Mouse (Mus musculus) hindbrain, embryonic 11.5 days (tissue): ENCODE measurements around the gene Ppp1r15a. TPM values are rescaled to one million over a fixed set of nuclear protein-coding genes. Genes with fewer than 3 reads are reported as not detected.
"Not testable (repeated sequence)": the region's sequence is repeated elsewhere in the genome, so short reads cannot be mapped to it uniquely, and the experiment has no call there.

Source experiments
- ATAC-seq: fragments of 200-750 bp; cut with Nextera tagmentation; 2 replicates; pipeline ENCODE4 v1.8.0; 2017; ENCODE audit warnings: mild to moderate bottlenecking, moderate TSS enrichment, moderate library complexity; ENCODE audit not compliant: low FRiP score
- DNase-seq: peaks from one replicate; pipeline ENCODE4 v3.0.0-alpha.2; 2015; ENCODE audit warnings: low spot score
- H3K27ac ChIP-seq: fragments of 300-500 bp; sonication (generic); 2 replicates; pipeline ENCODE4 v1.5.1; 2014; ENCODE audit warnings: mild to moderate bottlenecking, low read depth, low read length
- H3K27me3 ChIP-seq: fragments of 300-500 bp; sonication (generic); 2 replicates; pipeline ENCODE4 v1.6.1; 2014; ENCODE audit warnings: mild to moderate bottlenecking, low read length, moderate library complexity, mixed read lengths; ENCODE audit not compliant: control insufficient read depth, insufficient read depth
- H3K36me3 ChIP-seq: fragments of 300-500 bp; sonication (generic); 2 replicates; pipeline ENCODE4 v1.6.1; 2014; ENCODE audit warnings: mild to moderate bottlenecking, low read length, moderate library complexity, mixed read lengths; ENCODE audit not compliant: control insufficient read depth, insufficient read depth
- H3K4me1 ChIP-seq: fragments of 300-500 bp; sonication (generic); replicated peaks from 2 replicates; pipeline ENCODE4 v1.6.1; 2014; ENCODE audit warnings: low read length, mixed read lengths; ENCODE audit not compliant: control insufficient read depth, insufficient read depth
- H3K4me2 ChIP-seq: fragments of 300-500 bp; sonication (generic); replicated peaks from 2 replicates; pipeline ENCODE4 v1.6.1; 2014; ENCODE audit warnings: mild to moderate bottlenecking, low read depth, low read length
- H3K4me3 ChIP-seq: fragments of 300-500 bp; sonication (generic); 2 replicates; pipeline ENCODE4 v1.5.1; 2014; ENCODE audit warnings: low read depth, low read length
- H3K9ac ChIP-seq: fragments of 300-500 bp; sonication (generic); 2 replicates; pipeline ENCODE4 v1.6.1; 2014; ENCODE audit warnings: low read depth, low read length
- H3K9me3 ChIP-seq: fragments of 300-500 bp; sonication (generic); 2 replicates; pipeline ENCODE4 v1.6.1; 2016; ENCODE audit warnings: low read length; ENCODE audit not compliant: control insufficient read depth
- WGBS: fragments of 180-500 bp; shearing (Covaris S2); extraction: QIAGEN DNeasy Blood & Tissue Kit; methylation state at CpG from one replicate; pipeline ENCODE4 v1.1.7; 2014; 5-methylcytosine and 5-hydroxymethylcytosine counted together
- polyA plus RNA-seq: library from polyadenylated mRNA; unstranded; fragments of >200 nt; fragmentation: Nextera tagmentation; extraction: Ambion mirVana; gene quantifications from 2 replicates; pipeline ENCODE4 v1.2.1, GENCODE M21; 2014

The Ppp1r15a gene
- polyA plus RNA-seq, 1 experiment from 2014 or later: 15.1 TPM

GRCm38 (mm10) chr7:45523678-45524170 lies 2.3 kb downstream of the Ppp1r15a start:
- no peak overlapping the region for H3K4me2 ChIP-seq
- H3K36me3 ChIP-seq: no peaks in the 10 kb centered on the region
- no peak for DNase-seq
- WGBS: 89% methylated on average over 13 of the region's 13 CpGs
- no peak overlapping the region for H3K9ac ChIP-seq
- H3K27ac ChIP-seq: no peak overlapping the region
- H3K4me3 ChIP-seq: 0 out of 2 replicates have a peak overlapping the region, but pooled peaks have one; percentile 2
- no peak for ATAC-seq
- no peaks in the 10 kb centered on the region for H3K9me3 ChIP-seq
- no peaks in the 10 kb centered on the region; the same call in 1 of the 2 replicates for H3K4me1 ChIP-seq
- no peaks in the 10 kb centered on the region for H3K27me3 ChIP-seq

GRCm38 (mm10) chr7:45522957-45523676 lies 3.0 kb downstream of the Ppp1r15a start:
- H3K27ac ChIP-seq: no peak overlapping the region
- no peaks in the 10 kb centered on the region; the same call in 1 of the 2 replicates for H3K4me1 ChIP-seq
- ATAC-seq: no peak
- H3K4me2 ChIP-seq: no peak overlapping the region
- no peak overlapping the region for H3K9ac ChIP-seq
- H3K9me3 ChIP-seq: no peaks in the 10 kb centered on the region
- H3K27me3 ChIP-seq: no peaks in the 10 kb centered on the region
- DNase-seq: no peak
- H3K36me3 ChIP-seq: no peaks in the 10 kb centered on the region
- H3K4me3 ChIP-seq: no peak overlapping the region
- 72% methylated on average over 18 of the region's 18 CpGs for WGBS

- H3K27ac ChIP-seq: no peak overlapping the region
- H3K9ac ChIP-seq: peak overlapping the region; percentile 60
- WGBS: 61% methylated on average over 16 of the region's 16 CpGs
- no peaks in the 10 kb centered on the region for H3K27me3 ChIP-seq
- ATAC-seq (no peak), DNase-seq (no peak)
- H3K9me3 ChIP-seq: no peaks in the 10 kb centered on the region
- H3K4me1 ChIP-seq: no peaks in the 10 kb centered on the region; the same call in 1 of the 2 replicates
- H3K36me3 ChIP-seq: no peaks in the 10 kb centered on the region
- peak overlapping the region; percentile 44 for H3K4me3 ChIP-seq
- peak overlapping the region; percentile 41; the same call in 1 of the 2 replicates for H3K4me2 ChIP-seq
These were observed 3.8 kb downstream of the Ppp1r15a start for GRCm38 (mm10) chr7:45522194-45522752.

GRCm38 (mm10) chr7:45521728-45522184 lies 4.3 kb downstream of the Ppp1r15a start:
- Histone ChIP-seq H3K27ac (peak overlapping the region; percentile 54), H3K4me3 (peak overlapping the region; percentile 44), H3K4me1 (no peaks in the 10 kb centered on the region; the same call in 1 of the 2 replicates), H3K9ac (peak overlapping the region; percentile 60), H3K27me3 (no peaks in the 10 kb centered on the region), H3K4me2 (peak overlapping the region; percentile 41; the same call in 1 of the 2 replicates), H3K36me3 (no peaks in the 10 kb centered on the region), H3K9me3 (no peaks in the 10 kb centered on the region)
- peak; percentile 92 for DNase-seq
- peak; percentile 73 for ATAC-seq
- under 1% methylated on average over 28 of the region's 28 CpGs for WGBS

GRCm38 (mm10) chr7:45520605-45521004 lies 5.5 kb downstream of the Ppp1r15a start:
- H3K27ac ChIP-seq: no peak overlapping the region
- no peaks in the 10 kb centered on the region for H3K27me3 ChIP-seq
- ATAC-seq (no peak), DNase-seq (no peak)
- no peaks in the 10 kb centered on the region for H3K9me3 ChIP-seq
- 95% methylated on average over 7 of the region's 7 CpGs for WGBS
- no peak overlapping the region for H3K4me2 ChIP-seq
- no peaks in the 10 kb centered on the region; the same call in 1 of the 2 replicates for H3K4me1 ChIP-seq
- no peaks in the 10 kb centered on the region for H3K36me3 ChIP-seq
- H3K9ac ChIP-seq: no peak overlapping the region
- H3K4me3 ChIP-seq: no peak overlapping the region

GRCm38 (mm10) chr7:45519345-45520120 lies 6.5 kb downstream of the Ppp1r15a start:
- H3K4me3 ChIP-seq: no peak overlapping the region
- no peak for ATAC-seq
- 79% methylated on average over 8 of the region's 8 CpGs for WGBS

GRCm38 (mm10) chr7:45518618-45519017 lies 7.5 kb downstream of the Ppp1r15a start:
- DNase-seq: no peak
- Histone ChIP-seq H3K4me3 (no peak overlapping the region), H3K27me3 (no peaks in the 10 kb centered on the region), H3K4me1 (no peaks in the 10 kb centered on the region), H3K9ac (no peak overlapping the region), H3K9me3 (no peaks in the 10 kb centered on the region), H3K4me2 (no peak overlapping the region), H3K36me3 (no peaks in the 10 kb centered on the region), H3K27ac (no peak overlapping the region)
- no peak for ATAC-seq
- 88% methylated on average over 16 of the region's 16 CpGs for WGBS

More at GRCm38 (mm10) chr7:45519345-45520120, 6.5 kb downstream of the Ppp1r15a start:
- DNase-seq: no peak
- no peak overlapping the region for H3K27ac ChIP-seq
- H3K9me3 ChIP-seq: no peaks in the 10 kb centered on the region
- H3K4me1 ChIP-seq: no peaks in the 10 kb centered on the region
- H3K9ac ChIP-seq: no peak overlapping the region
- no peak overlapping the region for H3K4me2 ChIP-seq
- no peaks in the 10 kb centered on the region for H3K36me3 ChIP-seq
- no peaks in the 10 kb centered on the region for H3K27me3 ChIP-seq

GRCm38 (mm10) chr7:45516846-45517245 lies 9.2 kb downstream of the Ppp1r15a start:
- not testable (repeated sequence) for H3K9ac ChIP-seq, H3K27me3 ChIP-seq, H3K4me2 ChIP-seq, H3K36me3 ChIP-seq, H3K9me3 ChIP-seq, ATAC-seq, H3K4me3 ChIP-seq, DNase-seq, H3K4me1 ChIP-seq, H3K27ac ChIP-seq
- WGBS: 62% methylated on average over 5 of the region's 5 CpGs
